Mouse (Mus musculus) limb, embryonic 14.5 days (tissue): ENCODE measurements around the gene Slc7a14. TPM values are rescaled to one million over a fixed set of nuclear protein-coding genes. Genes with fewer than 3 reads are reported as not detected.
A peak's percentile ranks its signal among the peaks of the same experiment; 100 is the strongest.

Experiments
- ATAC-seq: fragments of 200-750 bp; cut with Nextera tagmentation; 2 replicates; pipeline ENCODE4 v1.8.0; 2017; ENCODE audit warnings: low read depth, moderate number of reproducible peaks, moderate TSS enrichment; ENCODE audit not compliant: low FRiP score
- DNase-seq: peaks from one replicate; pipeline ENCODE4 v3.0.0-alpha.2; 2015; ENCODE audit warnings: low spot score
- H3K27ac ChIP-seq: fragments of 300-500 bp; sonication (generic); replicated peaks from 2 replicates; pipeline ENCODE4 v1.5.1; 2014; ENCODE audit warnings: low read depth, mild to moderate bottlenecking, low read length, moderate library complexity, mixed read lengths
- H3K27me3 ChIP-seq: fragments of 300-500 bp; sonication (generic); 2 replicates; pipeline ENCODE4 v1.6.1; 2014; ENCODE audit warnings: low read length, mixed read lengths; ENCODE audit not compliant: control insufficient read depth, insufficient read depth
- H3K36me3 ChIP-seq: fragments of 300-500 bp; sonication (generic); 2 replicates; pipeline ENCODE4 v1.6.1; 2014; ENCODE audit warnings: mild to moderate bottlenecking, low read length, moderate library complexity, mixed read lengths; ENCODE audit not compliant: control insufficient read depth, insufficient read depth
- H3K4me1 ChIP-seq: fragments of 300-500 bp; sonication (generic); 2 replicates; pipeline ENCODE4 v1.6.1; 2014; ENCODE audit warnings: antibody characterized with exemption, low read length, mixed read lengths; ENCODE audit not compliant: control insufficient read depth, insufficient read depth
- H3K4me2 ChIP-seq: fragments of 300-500 bp; sonication (generic); replicated peaks from 2 replicates; pipeline ENCODE4 v1.6.1; 2014; ENCODE audit warnings: low read depth, mild to moderate bottlenecking, low read length, moderate library complexity; ENCODE audit not compliant: severe bottlenecking
- H3K4me3 ChIP-seq: fragments of 300-500 bp; sonication (generic); replicated peaks from 2 replicates; pipeline ENCODE4 v1.5.1; 2014; ENCODE audit warnings: low read length
- H3K9ac ChIP-seq: fragments of 300-500 bp; sonication (generic); 2 replicates; pipeline ENCODE4 v1.6.1; 2014; ENCODE audit warnings: mild to moderate bottlenecking, low read depth, low read length, moderate library complexity; ENCODE audit not compliant: severe bottlenecking
- H3K9me3 ChIP-seq: fragments of 300-500 bp; sonication (generic); 2 replicates; pipeline ENCODE4 v1.6.1; 2016; ENCODE audit warnings: low read length; ENCODE audit not compliant: control insufficient read depth
- POLR2A ChIP-seq: fragments of 200-500 bp; IDR thresholded peaks from 2 replicates; pipeline ENCODE4 v1.8.0; 2012; ENCODE audit warnings: inconsistent platforms, mild to moderate bottlenecking, moderate library complexity, borderline replicate concordance; ENCODE audit not compliant: insufficient read depth, insufficient read length; ENCODE audit errors: extremely low read depth
- WGBS: fragments of 180-500 bp; shearing (Covaris S2); extraction: QIAGEN DNeasy Blood & Tissue Kit; methylation state at CpG from one replicate; pipeline ENCODE4 v1.1.7; 2014; 5-methylcytosine and 5-hydroxymethylcytosine counted together
- polyA plus RNA-seq, 2 experiments: library from polyadenylated mRNA; depleted of rRNA in 1 of 2; stranded (reverse) in 1 of 2; unstranded in 1 of 2; fragments of >200 nt; fragmentation: Nextera tagmentation in 1 of 2; extraction: Ambion mirVana in 1 of 2; gene quantifications; 2 replicates each; pipeline versions ENCODE4 v1.2.1 to v1.2.3; 2012 to 2014

The Slc7a14 gene
- polyA plus RNA-seq, 2 experiments = 0.04 TPM; not detected in 1

- DNase-seq = no peak
- ATAC-seq = no peak
- Histone ChIP-seq H3K4me2 (no peak overlapping the region), H3K27me3 (no peaks in the 10 kb centered on the region), H3K4me3 (no peak overlapping the region), H3K36me3 (no peaks in the 10 kb centered on the region), H3K4me1 (no peaks in the 10 kb centered on the region; the same call in 1 of the 2 replicates), H3K9me3 (no peaks in the 10 kb centered on the region), H3K27ac (no peak overlapping the region), H3K9ac (no peak overlapping the region)
- 66% methylated on average over 3 of the region's 3 CpGs for WGBS
- no peak for TF ChIP-seq POLR2A
These were observed 144.4 kb downstream of the Slc7a14 start for GRCm38 (mm10) chr3:31165803-31166202.

- TF ChIP-seq POLR2A = no peak
- H3K9ac ChIP-seq = no peak overlapping the region
- no peaks in the 10 kb centered on the region for H3K9me3 ChIP-seq
- H3K4me2 ChIP-seq = no peak overlapping the region
- H3K4me3 ChIP-seq = no peak overlapping the region
- no peaks in the 10 kb centered on the region; the same call in 1 of the 2 replicates for H3K4me1 ChIP-seq
- no peak for ATAC-seq
- no peak overlapping the region for H3K27ac ChIP-seq
- no peaks in the 10 kb centered on the region for H3K27me3 ChIP-seq
- WGBS = 94% methylated on average over 14 of the region's 14 CpGs
- H3K36me3 ChIP-seq = no peaks in the 10 kb centered on the region
- DNase-seq = no peak
These were observed 147.3 kb downstream of the Slc7a14 start for GRCm38 (mm10) chr3:31162860-31163259.

- 49% methylated on average over 6 of the region's 6 CpGs for WGBS
These were observed 148.8 kb downstream of the Slc7a14 start for GRCm38 (mm10) chr3:31161336-31161735.

DNA sequence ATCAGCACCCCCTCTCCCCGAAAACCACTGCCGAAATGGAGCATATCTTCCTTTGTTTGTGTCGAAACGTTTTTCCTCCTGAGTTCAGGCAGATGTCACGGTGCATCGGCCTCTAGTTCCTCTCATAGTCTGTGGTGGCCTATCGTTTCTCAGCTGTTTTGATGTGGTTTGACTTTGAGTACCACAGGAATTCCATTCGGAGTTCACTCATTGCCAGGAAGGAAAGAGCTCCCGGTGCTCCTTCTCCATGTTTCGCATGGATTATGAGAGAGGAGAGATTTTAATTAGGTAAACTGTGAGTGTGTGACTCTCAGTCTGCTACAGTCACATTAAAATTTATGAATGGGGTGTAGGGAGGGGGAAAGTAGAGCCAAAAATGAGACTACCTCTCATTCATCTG lies 150.1 kb downstream of the Slc7a14 start:
- TF ChIP-seq POLR2A = no peak
- Histone ChIP-seq H3K27ac (no peak overlapping the region), H3K4me1 (peaks cover 5% of the 10 kb centered on the region), H3K4me3 (no peak overlapping the region), H3K36me3 (no peaks in the 10 kb centered on the region), H3K9ac (no peak overlapping the region), H3K27me3 (no peaks in the 10 kb centered on the region), H3K4me2 (no peak overlapping the region), H3K9me3 (no peaks in the 10 kb centered on the region)
- 72% methylated on average over 10 of the region's 10 CpGs for WGBS
- no peak for DNase-seq
- no peak for ATAC-seq

More at GRCm38 (mm10) chr3:31161336-31161735, 148.8 kb downstream of the Slc7a14 start:
- Histone ChIP-seq H3K9ac (no peak overlapping the region), H3K27ac (no peak overlapping the region), H3K9me3 (no peaks in the 10 kb centered on the region), H3K36me3 (no peaks in the 10 kb centered on the region), H3K4me3 (no peak overlapping the region), H3K27me3 (no peaks in the 10 kb centered on the region), H3K4me1 (peaks cover under 1% of the 10 kb centered on the region), H3K4me2 (no peak overlapping the region)
- no peak for TF ChIP-seq POLR2A
- ATAC-seq (no peak), DNase-seq (no peak)

- no peak overlapping the region for H3K27ac ChIP-seq
- no peak overlapping the region for H3K4me2 ChIP-seq
- no peak for ATAC-seq
- H3K4me3 ChIP-seq = no peak overlapping the region
- no peaks in the 10 kb centered on the region for H3K27me3 ChIP-seq
- 63% methylated on average over 15 of the region's 15 CpGs for WGBS
- H3K9me3 ChIP-seq = no peaks in the 10 kb centered on the region
- TF ChIP-seq POLR2A = no peak
- no peak overlapping the region for H3K9ac ChIP-seq
- H3K36me3 ChIP-seq = no peaks in the 10 kb centered on the region
- DNase-seq = peak; percentile 64
- H3K4me1 ChIP-seq = peaks cover 5% of the 10 kb centered on the region
These were observed 152.4 kb downstream of the Slc7a14 start for GRCm38 (mm10) chr3:31157776-31158175.

DNA sequence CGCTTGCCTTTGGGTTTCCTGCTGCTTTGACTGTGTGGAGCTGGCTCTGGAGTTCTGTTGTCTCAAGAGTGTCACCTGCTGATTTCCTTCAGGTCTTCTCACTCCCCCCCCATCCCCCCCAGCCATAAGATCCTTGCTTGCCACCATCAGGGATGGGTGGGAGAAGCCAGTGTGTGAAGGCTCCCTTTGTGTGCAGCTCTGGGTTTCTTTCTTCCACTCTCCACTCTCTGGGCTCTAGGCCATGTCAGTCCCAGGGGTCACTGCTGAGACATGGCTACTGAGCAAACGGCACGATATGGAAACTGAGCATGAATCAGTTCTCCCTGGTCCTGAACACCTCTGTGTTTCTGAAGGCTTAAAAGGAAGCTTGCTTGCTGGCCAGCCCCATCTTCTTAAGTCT lies 154.1 kb downstream of the Slc7a14 start:
- Histone ChIP-seq H3K9ac (no peak overlapping the region), H3K36me3 (no peaks in the 10 kb centered on the region), H3K4me3 (no peak overlapping the region), H3K4me2 (no peak overlapping the region), H3K4me1 (peaks cover 9% of the 10 kb centered on the region; the same call in 1 of the 2 replicates), H3K27me3 (no peaks in the 10 kb centered on the region), H3K9me3 (no peaks in the 10 kb centered on the region), H3K27ac (0 out of 2 replicates have a peak overlapping the region, but pooled peaks have one; percentile 26)
- WGBS = 25% methylated on average over 3 of the region's 3 CpGs
- TF ChIP-seq POLR2A = no peak
- DNase-seq (no peak), ATAC-seq (no peak)

Other genes starting within 250 kb of the Slc7a14 start
- gene Skil, start 215.3 kb downstream of the Slc7a14 start, polyA plus RNA-seq (2012; rRNA removed) = 13.7 and 14.9 TPM in 2 replicates
- gene Skil, start 215.3 kb downstream of the Slc7a14 start, polyA plus RNA-seq (2014; fragmentation: Nextera tagmentation; extraction: Ambion mirVana) = 20.6 and 23.2 TPM in 2 replicates
- gene Cldn11, start 160.5 kb downstream of the Slc7a14 start, polyA plus RNA-seq (2012; rRNA removed) = 9.2 and 14.0 TPM in 2 replicates
- gene Cldn11, start 160.5 kb downstream of the Slc7a14 start, polyA plus RNA-seq (2014; fragmentation: Nextera tagmentation; extraction: Ambion mirVana) = 10.7 and 13.8 TPM in 2 replicates